Mouse (Mus musculus) limb, embryonic 14.5 days (tissue): ENCODE data around the gene Taf10. TPM values are rescaled to one million over a fixed set of nuclear protein-coding genes. Genes with fewer than 3 reads are reported as not detected.

Experiments
- ATAC-seq: fragments of 200-750 bp; cut with Nextera tagmentation; 2 replicates; pipeline ENCODE4 v1.8.0; 2017; ENCODE audit warnings: low read depth, moderate number of reproducible peaks, moderate TSS enrichment; ENCODE audit not compliant: low FRiP score
- DNase-seq: peaks from one replicate; pipeline ENCODE4 v3.0.0-alpha.2; 2015; ENCODE audit warnings: low spot score
- H3K27ac ChIP-seq: fragments of 300-500 bp; sonication (generic); replicated peaks from 2 replicates; pipeline ENCODE4 v1.5.1; 2014; ENCODE audit warnings: low read depth, mild to moderate bottlenecking, low read length, moderate library complexity, mixed read lengths
- H3K27me3 ChIP-seq: fragments of 300-500 bp; sonication (generic); 2 replicates; pipeline ENCODE4 v1.6.1; 2014; ENCODE audit warnings: low read length, mixed read lengths; ENCODE audit not compliant: control insufficient read depth, insufficient read depth
- H3K36me3 ChIP-seq: fragments of 300-500 bp; sonication (generic); 2 replicates; pipeline ENCODE4 v1.6.1; 2014; ENCODE audit warnings: mild to moderate bottlenecking, low read length, moderate library complexity, mixed read lengths; ENCODE audit not compliant: control insufficient read depth, insufficient read depth
- H3K4me1 ChIP-seq: fragments of 300-500 bp; sonication (generic); 2 replicates; pipeline ENCODE4 v1.6.1; 2014; ENCODE audit warnings: antibody characterized with exemption, low read length, mixed read lengths; ENCODE audit not compliant: control insufficient read depth, insufficient read depth
- H3K4me2 ChIP-seq: fragments of 300-500 bp; sonication (generic); replicated peaks from 2 replicates; pipeline ENCODE4 v1.6.1; 2014; ENCODE audit warnings: low read depth, mild to moderate bottlenecking, low read length, moderate library complexity; ENCODE audit not compliant: severe bottlenecking
- H3K4me3 ChIP-seq: fragments of 300-500 bp; sonication (generic); replicated peaks from 2 replicates; pipeline ENCODE4 v1.5.1; 2014; ENCODE audit warnings: low read length
- H3K9ac ChIP-seq: fragments of 300-500 bp; sonication (generic); 2 replicates; pipeline ENCODE4 v1.6.1; 2014; ENCODE audit warnings: mild to moderate bottlenecking, low read depth, low read length, moderate library complexity; ENCODE audit not compliant: severe bottlenecking
- H3K9me3 ChIP-seq: fragments of 300-500 bp; sonication (generic); 2 replicates; pipeline ENCODE4 v1.6.1; 2016; ENCODE audit warnings: low read length; ENCODE audit not compliant: control insufficient read depth
- POLR2A ChIP-seq: fragments of 200-500 bp; IDR thresholded peaks from 2 replicates; pipeline ENCODE4 v1.8.0; 2012; ENCODE audit warnings: inconsistent platforms, mild to moderate bottlenecking, moderate library complexity, borderline replicate concordance; ENCODE audit not compliant: insufficient read depth, insufficient read length; ENCODE audit errors: extremely low read depth
- WGBS: fragments of 180-500 bp; shearing (Covaris S2); extraction: QIAGEN DNeasy Blood & Tissue Kit; methylation state at CpG from one replicate; pipeline ENCODE4 v1.1.7; 2014; 5-methylcytosine and 5-hydroxymethylcytosine counted together
- polyA plus RNA-seq, 2 experiments: library from polyadenylated mRNA; depleted of rRNA in 1 of 2; stranded (reverse) in 1 of 2; unstranded in 1 of 2; fragments of >200 nt; fragmentation: Nextera tagmentation in 1 of 2; extraction: Ambion mirVana in 1 of 2; gene quantifications; 2 replicates each; pipeline versions ENCODE4 v1.2.1 to v1.2.3; 2012 to 2014

The Taf10 gene
- polyA plus RNA-seq, 2 experiments, result 163 to 251 TPM

DNA sequence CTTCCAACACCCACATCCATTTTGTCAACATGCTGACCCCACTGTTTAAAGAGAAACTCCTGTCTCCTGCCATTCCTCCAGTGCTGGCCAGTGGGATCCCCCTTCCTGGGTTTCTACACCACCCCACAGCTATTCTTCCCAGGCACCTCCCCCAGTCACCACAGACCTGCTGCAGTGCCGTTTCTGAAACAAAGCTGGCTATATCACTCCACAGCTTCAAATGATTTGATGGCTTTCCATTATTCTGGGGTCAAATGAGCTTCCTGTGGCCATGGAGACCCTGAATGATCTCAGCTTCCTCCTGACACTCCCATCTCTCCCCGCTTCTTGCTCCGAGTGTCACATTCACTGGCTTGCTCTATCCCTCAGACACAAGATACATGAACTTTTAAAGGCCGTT, 40.4 kb upstream of the Taf10 start:
- WGBS, result 22% methylated on average over 4 of the region's 4 CpGs
- Histone ChIP-seq H3K4me2 (peak overlapping the region; percentile 26; the same call in 1 of the 2 replicates), H3K36me3 (peaks cover 47% of the 10 kb centered on the region), H3K4me3 (0 out of 2 replicates have a peak overlapping the region, but pooled peaks have one; percentile 0), H3K27me3 (no peaks in the 10 kb centered on the region), H3K27ac (no peak overlapping the region), H3K9me3 (no peaks in the 10 kb centered on the region), H3K9ac (peak overlapping the region; percentile 28; the same call in 1 of the 2 replicates), H3K4me1 (peaks cover 19% of the 10 kb centered on the region)
- ATAC-seq (no peak), DNase-seq (no peak)
- TF ChIP-seq POLR2A, result no peak

DNA sequence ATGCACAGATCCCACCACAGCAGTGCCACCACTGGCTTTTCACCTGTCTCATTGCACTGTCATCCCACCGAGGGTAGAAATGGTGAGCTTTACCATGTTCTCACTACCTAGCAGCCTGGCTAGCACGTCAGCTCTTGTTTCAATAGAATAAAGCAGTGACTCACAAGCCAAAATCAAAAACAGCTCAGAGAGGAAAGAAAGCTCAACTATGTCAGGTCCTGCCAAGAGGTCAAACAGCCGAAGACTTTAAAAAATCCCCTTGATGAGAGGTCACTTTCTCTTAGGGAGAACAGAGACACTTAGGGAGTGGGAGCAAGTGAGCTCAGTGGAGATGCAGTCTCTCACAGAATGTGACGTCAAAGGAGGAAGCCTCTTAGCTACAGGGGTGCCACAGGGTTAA, 39.7 kb upstream of the Taf10 start:
- no peak overlapping the region for H3K27ac ChIP-seq
- H3K27me3 ChIP-seq, result no peaks in the 10 kb centered on the region
- no peak for ATAC-seq
- peaks cover 47% of the 10 kb centered on the region for H3K36me3 ChIP-seq
- no peak overlapping the region for H3K4me2 ChIP-seq
- H3K9ac ChIP-seq, result no peak overlapping the region
- peaks cover 26% of the 10 kb centered on the region for H3K4me1 ChIP-seq
- no peak for TF ChIP-seq POLR2A
- H3K4me3 ChIP-seq, result no peak overlapping the region
- no peaks in the 10 kb centered on the region for H3K9me3 ChIP-seq
- no peak for DNase-seq
- WGBS, result 47% methylated on average over 4 of the region's 4 CpGs

DNA sequence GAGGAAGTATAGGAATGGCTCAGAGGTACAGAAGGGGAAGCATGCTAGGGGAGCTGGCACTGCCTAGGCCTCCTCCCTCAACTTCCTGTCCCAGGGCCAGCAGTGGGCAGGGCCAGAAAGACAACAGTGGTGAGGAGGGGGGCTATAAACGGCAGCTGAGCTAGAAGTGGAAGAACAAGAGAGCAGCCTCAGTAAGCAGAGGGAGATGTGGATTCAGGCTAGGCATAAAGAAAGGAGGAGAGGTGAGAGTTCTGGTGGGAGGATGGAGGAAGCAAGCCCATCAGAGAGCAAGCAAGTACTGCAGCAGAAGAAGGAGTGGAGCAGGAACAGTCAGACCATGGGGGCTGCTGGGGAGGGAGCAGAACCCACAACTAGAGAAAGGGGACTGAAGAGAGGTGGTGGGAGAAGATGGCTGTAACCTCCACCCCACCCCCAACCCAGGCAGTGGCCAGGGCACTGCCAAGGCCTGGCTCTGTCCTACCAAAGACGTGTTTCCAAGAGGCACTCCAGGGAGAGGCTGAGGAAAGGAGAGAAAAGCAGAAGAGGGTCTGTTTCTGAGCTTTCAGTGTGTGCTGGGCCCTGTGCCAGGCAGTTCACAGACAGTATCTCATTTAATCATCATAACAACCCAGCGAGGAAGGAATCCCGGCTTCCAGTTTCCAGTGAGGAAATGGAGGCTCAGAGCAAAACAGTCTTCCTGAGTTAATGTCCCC, 34.5 kb upstream of the Taf10 start:
- 9% methylated on average over 4 of the region's 4 CpGs for WGBS
- H3K27ac ChIP-seq, result peak overlapping the region; percentile 94
- H3K36me3 ChIP-seq, result peaks cover 51% of the 10 kb centered on the region
- peak overlapping the region; percentile 79 for H3K4me2 ChIP-seq
- DNase-seq (peak; percentile 73), ATAC-seq (peak; percentile 88)
- peak overlapping the region; percentile 48 for H3K9ac ChIP-seq
- no peaks in the 10 kb centered on the region for H3K9me3 ChIP-seq
- peaks cover 25% of the 10 kb centered on the region for H3K4me1 ChIP-seq
- H3K4me3 ChIP-seq, result peak overlapping the region; percentile 41
- H3K27me3 ChIP-seq, result no peaks in the 10 kb centered on the region
- no peak for TF ChIP-seq POLR2A

GRCm38 (mm10) chr7:105777797-105778552, 33.8 kb upstream of the Taf10 start:
- H3K4me3 ChIP-seq, result peak overlapping the region; percentile 41
- no peaks in the 10 kb centered on the region for H3K9me3 ChIP-seq
- ATAC-seq (peak; percentile 95), DNase-seq (peak; percentile 87)
- peak overlapping the region; percentile 94 for H3K27ac ChIP-seq
- H3K9ac ChIP-seq, result peak overlapping the region; percentile 48
- peaks cover 46% of the 10 kb centered on the region for H3K36me3 ChIP-seq
- H3K27me3 ChIP-seq, result no peaks in the 10 kb centered on the region
- no peak for TF ChIP-seq POLR2A
- 13% methylated on average over 13 of the region's 13 CpGs for whole genome bisulfite sequencing
- H3K4me2 ChIP-seq, result peak overlapping the region; percentile 79
- H3K4me1 ChIP-seq, result peaks cover 25% of the 10 kb centered on the region

DNA sequence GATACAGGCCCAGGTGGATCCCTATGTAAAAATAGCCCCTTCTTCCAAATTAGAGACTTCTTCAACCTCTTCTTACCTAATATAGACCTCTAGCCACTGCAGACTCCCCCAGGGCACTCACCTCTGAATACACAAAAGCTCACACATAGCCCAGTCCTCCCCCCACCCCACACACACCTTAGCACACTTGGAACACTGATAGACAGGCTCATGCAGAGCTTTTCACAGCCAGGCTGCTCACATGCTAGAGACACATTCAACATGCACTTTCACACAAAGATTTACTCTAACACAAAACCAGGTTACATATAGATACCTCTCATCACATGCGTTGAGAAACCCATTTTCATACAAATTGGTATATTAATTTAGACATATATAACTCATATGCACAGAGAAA, 33.2 kb upstream of the Taf10 start:
- WGBS, result 78% methylated on average over 1 of the region's 1 CpGs
- no peak for DNase-seq
- Histone ChIP-seq H3K36me3 (peaks cover 49% of the 10 kb centered on the region), H3K4me3 (peak overlapping the region; percentile 41), H3K4me2 (peak overlapping the region; percentile 79), H3K27ac (peak overlapping the region; percentile 94; the same call in 1 of the 2 replicates), H3K9me3 (no peaks in the 10 kb centered on the region), H3K4me1 (peaks cover 25% of the 10 kb centered on the region), H3K9ac (peak overlapping the region; percentile 48; the same call in 1 of the 2 replicates), H3K27me3 (no peaks in the 10 kb centered on the region)
- ATAC-seq, result no peak
- TF ChIP-seq POLR2A, result no peak
